Mouse (Mus musculus): ENCODE results near the gene Map2.

- TF ChIP-seq MAX (IDR thresholded peaks at IDR 0.05; ENCODE audit: low read depth) (no peak), POLR2A (IDR thresholded peaks at IDR 0.05; ENCODE audit: insufficient read length, low read depth) (no peak), MYOD1 (IDR thresholded peaks at IDR 0.05; ENCODE audit: control insufficient read depth in 1 of 3, insufficient read length in 2 of 3, low read depth in 2 of 3) (no peak), TCF12 (IDR thresholded peaks at IDR 0.05; ENCODE audit: insufficient read depth, poor library complexity, severe bottlenecking) (no peak), USF1 (IDR thresholded peaks at IDR 0.05; ENCODE audit: low read depth) (no peak), POLR2AphosphoS2 (IDR thresholded peaks at IDR 0.05; ENCODE audit: insufficient read length, low read depth) (no peak), CEBPB (IDR thresholded peaks at IDR 0.05; ENCODE audit: insufficient read depth, poor library complexity, severe bottlenecking) (no peak), E2F4 (IDR thresholded peaks at IDR 0.05; ENCODE audit: insufficient read depth) (no peak), REST (IDR thresholded peaks at IDR 0.05; ENCODE audit: insufficient read depth, insufficient read length) (no peak), SRF (IDR thresholded peaks at IDR 0.05; ENCODE audit: control insufficient read depth, insufficient read length, low read depth) (no peak), MYOG (IDR thresholded peaks at IDR 0.05; ENCODE audit: control insufficient read depth in 1 of 3, insufficient read depth in 1 of 3, insufficient read length in 2 of 3, low read depth in 2 of 3) (no peak)
Observed at GRCm38 (mm10) chr1:66349166-66349835, 174.2 kb downstream of the Map2 start.
